Mouse (Mus musculus): Measurements from ENCODE around the gene Herc4.
"Not testable (repeated sequence)": the region's sequence is repeated elsewhere in the genome, so short reads cannot be mapped to it uniquely, and the experiment has no call there.

The Herc4 gene

DNA sequence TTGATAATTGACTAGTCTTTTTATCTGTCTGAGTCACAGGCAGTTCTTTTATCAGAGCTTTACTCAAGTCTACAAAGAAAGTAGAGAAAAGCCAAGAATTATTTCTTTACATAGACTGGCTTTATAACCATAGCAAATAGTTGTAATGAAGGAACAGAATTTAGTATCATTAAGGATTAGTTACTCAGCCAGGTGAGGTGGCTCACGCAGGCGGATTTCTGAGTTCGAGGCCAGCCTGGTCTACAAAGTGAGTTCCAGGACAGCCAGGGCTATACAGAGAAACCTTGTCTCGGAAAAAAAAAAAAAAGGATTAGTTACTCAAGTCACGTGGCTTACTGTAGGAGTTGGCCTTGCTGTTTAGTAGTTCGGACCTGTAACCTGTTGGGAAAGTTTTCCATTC lies 4.8 kb downstream of the Herc4 start:
- DNase-seq (ENCODE audit: low spot score in 2 of 2): no peak

DNA sequence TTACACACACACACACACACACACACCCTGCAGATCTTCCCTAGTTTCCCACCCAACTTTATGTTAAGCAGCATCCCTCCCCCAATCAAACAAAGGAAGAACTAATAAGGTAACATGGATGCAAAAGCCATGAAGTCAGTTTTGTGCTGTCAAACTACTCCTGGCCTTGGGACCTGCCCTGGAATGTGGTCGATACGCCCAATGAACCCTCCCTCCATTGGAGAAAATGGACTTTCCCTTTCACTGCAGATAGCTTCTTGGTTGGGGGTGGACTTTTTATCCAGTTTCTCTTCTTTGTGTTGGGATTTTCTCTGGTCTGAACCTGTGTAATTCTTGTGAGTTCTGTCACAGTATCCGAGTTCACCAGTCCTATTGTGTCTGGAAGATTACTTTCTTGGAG lies 15.1 kb downstream of the Herc4 start:
- DNase-seq (ENCODE audit: low spot score in 2 of 2): no peak

DNA sequence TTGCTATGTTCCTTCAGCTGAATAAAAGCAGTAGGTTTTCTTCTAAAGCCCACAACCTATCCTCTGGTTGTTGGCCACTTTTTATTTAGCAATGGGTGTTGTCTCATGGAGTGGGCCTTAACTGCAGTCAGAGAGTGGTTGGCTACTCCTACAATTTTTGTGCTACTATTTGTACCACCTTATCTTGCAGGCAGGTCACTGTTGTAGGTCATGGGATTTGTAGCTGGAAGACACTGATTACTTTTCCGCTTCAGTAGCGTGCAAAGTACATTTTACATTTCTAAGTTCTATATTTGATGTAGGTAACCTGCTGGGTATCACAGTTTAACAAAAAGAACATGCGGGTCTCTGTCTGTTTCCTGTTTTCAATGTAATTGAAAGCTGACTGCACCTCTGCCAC lies 15.7 kb downstream of the Herc4 start:
- no peak for DNase-seq (ENCODE audit: low spot score in 2 of 2)

DNA sequence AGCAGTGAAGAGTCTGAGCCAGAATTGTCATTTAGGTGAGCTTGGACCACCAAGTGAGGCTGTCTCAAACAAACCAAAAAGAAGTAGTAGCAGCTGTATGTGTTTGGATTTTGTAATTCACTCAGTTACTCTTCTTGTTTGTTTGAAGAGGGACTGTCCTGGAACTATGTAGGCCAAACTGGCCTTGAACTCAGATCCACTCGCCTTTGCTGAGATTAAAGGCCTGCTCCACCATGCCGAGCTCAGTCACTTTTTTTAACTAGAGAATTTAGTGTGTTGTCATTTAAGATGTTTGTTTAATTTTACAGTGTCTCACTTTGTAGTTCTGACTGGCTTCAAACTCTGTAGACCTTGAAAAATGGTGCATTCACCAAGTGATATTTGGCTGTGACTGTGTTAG lies 24.3 kb downstream of the Herc4 start:
- no peak for DNase-seq (ENCODE audit: low spot score in 2 of 2)

DNA sequence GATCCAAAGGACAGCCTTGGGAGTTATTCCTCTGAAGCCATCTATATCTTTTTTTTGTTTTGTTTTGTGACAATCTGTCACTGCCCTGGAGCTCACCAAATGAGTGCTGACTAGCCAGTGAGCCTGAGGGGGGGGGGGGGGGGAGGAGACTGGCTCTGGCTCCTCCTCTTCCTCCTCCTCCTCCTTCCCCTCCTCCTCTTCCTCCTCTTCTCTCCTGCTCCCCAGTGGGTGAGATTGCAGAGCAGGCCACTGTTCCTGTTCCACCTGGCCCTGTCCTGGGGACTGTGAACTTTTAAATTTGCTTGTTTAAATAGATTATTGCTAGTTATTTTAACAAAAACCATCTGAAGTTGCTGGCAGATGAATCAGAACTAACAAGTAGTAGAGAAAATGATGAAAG lies 28.8 kb downstream of the Herc4 start:
- DNase-seq (ENCODE audit: low spot score in 2 of 2): no peak

DNA sequence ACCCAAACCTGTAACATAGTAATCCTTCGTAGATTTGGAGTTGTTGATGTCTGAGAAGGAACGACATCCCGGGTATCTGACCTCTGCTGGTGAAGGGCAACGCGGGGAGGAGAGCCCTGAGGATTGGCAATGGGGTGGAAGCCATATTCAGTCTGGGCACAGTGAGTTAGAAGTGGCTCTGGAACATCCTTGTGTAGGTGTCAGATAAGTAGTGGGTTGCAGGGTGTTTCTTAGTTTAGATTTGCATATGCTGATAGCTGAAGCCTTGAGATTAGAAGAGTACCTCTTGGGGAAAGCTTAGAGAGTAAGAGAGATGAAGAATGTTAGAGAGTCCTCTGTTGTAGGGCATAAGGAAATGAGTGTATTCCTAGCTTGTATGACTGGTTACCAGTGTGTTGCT lies 29.3 kb downstream of the Herc4 start:
- no peak for DNase-seq (ENCODE audit: low spot score in 2 of 2)

DNA sequence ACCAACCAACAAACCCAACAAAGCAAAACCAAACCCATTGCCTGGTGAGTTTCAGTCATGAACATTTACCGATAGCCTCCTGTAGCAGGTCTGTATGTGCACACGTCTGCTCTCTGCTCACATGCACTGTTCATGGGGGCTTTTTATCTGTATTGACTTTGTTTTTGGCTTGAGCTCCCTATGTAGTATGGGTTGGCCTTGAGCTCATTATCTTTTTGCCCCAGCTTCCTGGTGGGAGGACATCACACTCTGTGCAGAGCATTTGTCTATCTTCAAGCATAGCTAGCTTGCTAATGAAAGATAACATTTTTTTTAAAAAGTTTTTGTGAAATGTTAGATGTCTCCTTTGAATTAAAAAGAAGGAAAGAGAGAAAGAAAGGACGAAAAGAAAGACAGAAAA lies 33.4 kb downstream of the Herc4 start:
- no peak for DNase-seq (ENCODE audit: low spot score in 2 of 2)

DNA sequence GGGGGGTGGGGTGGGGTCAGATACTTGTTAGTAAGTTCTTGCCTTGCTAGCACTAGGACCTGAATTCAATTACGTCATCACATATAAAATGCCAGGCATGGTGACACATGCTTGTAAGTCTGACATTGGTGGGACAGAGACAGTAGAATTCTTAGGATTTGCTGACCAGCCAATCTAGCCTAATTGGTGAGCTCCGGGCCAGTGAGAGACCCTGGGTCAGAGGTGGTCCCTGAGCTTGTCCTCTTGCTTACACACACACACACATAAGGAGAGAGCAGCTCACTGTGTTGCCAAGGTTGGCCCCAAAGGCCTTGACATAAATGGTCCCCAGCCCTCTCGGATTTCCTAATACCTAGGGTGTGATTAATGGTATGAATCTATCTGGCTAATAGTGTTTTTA lies 36.2 kb downstream of the Herc4 start:
- DNase-seq (ENCODE audit: low spot score in 2 of 2): no peak

DNA sequence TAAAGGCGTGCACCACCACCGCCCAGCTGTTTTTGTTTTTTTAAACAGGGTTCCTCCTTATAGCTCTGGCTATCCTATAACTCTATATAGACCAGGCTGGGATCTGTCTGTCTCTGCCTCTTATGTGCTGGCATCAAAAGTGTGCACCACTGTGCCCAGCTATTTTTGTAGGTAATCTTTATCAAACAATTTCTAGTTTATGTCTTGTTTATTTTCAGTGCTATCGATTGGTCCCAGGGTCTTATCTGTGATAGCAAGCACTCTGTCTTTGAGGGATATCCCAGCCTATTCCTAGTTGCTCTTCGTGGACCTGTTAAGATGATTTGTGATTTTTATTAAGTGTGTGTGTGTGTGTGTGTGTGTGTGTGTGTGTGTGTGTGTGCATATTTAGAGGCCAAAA lies 38.8 kb downstream of the Herc4 start:
- DNase-seq (ENCODE audit: low spot score in 2 of 2): no peak

DNA sequence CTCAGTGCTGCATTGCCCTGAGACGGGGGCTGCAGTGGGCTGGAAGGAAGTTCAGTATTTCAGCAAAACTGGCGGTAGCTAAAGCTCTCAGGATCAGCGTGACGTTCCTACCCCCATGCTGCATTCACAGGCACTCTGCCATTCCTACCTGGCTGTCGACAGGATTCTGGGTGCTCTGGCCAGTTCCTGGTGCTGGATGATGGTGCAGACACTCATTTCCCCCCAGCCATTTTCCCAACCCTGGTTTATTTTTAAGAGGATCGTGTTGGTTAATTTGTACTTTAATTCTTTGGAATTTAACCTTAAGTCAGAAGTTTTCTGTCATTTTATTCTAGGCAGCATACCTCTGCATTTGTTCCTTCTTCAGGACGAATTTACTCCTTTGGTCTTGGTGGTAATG lies 39.2 kb downstream of the Herc4 start:
- DNase-seq (ENCODE audit: low spot score in 2 of 2): no peak

DNA sequence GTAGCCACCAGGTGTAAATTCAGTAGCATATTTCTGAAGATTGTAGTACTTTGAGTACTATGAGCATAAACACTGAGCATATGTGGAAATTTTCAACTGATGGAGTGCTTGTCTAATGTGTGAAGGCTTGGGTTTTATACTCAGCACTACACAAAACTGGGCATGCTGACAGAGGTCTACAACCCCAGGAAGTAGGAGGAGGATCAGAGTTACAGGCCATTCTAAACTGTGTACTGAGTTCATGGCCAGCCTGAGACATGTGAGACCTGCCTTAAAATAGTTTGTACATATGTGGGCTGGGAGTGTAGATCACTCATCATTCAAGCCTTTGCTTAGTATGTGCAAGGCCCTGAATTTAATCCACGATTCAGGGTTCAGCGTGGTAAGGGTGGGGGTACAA lies 58.7 kb downstream of the Herc4 start:
- no peak for DNase-seq (ENCODE audit: low spot score in 2 of 2)

DNA sequence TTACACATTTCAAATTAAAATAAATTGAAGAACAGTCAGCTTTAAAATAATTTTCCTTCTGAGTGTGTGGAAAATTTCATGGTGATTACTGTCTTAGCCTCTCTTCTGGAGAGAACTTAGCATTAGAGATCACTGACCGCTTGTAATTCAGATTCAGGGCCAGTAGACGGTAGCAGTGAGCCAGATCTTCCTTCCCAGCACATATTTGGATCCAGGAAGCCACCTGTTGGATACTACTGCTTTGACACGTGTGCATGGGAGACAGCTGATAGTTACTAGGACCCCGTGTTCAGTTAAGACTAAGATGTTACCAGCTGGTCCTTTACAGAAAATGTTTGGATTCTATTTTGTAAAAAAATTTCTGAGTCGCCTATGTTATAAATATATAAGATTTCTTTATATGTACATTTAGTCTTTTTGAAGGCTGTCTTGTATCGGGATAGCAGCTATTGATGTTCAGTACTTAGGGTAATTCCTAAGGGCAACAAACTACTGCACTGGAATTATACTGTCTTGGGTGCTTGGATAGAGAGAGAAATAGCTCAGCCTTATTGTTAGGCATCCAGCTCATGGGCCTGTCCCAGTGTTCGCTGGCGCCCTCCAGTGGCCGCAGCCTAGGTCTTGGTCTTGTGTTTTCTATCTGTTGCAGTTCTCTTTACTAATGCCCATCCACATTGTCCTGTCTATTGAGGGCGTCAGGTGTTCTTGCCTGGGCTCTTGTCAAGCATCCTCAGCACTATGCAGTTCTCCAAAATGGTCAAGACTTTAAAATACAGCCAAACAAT lies 65.2 kb downstream of the Herc4 start:
- peak; percentile 60 to 77 for DNase-seq (ENCODE audit: low spot score in 2 of 2)

DNA sequence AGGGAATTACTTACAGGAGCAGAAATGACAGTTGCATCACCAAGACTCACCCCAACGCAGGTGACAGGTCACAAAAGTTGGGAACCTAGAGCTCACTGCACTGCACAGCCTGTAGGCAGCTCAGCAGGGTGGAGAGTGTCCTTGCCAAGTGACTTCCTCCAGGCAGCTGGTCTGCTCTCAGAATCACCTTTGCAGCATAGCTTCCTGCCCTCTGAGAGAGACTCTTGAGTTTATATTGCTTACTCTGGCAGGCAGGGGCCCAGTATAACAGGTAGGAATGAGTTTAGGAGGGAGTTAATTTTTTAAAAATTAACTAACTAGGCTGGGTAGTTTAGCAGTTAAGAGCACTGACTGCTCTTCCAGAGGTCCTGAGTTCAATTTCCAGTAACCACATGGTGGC lies 70.1 kb downstream of the Herc4 start:
- no peak for DNase-seq (ENCODE audit: low spot score in 2 of 2)

DNA sequence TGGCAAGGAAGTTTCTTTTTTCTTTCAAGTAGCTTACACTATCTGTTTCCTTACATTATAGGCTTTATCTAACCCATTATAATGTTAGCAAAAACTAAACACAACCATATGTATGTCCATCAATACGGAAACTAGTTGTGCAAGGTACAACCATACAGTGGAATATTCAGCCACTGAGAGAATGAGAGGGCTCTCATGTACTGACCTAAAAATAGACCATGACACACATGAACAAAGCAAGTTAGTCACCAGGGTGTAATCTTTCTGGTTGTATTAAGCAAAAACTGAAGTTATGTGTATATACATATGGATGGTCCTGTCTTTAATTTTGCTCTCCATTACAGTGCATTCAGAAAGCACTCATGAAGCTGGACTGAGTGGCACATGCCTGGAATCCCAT lies 83.5 kb downstream of the Herc4 start:
- no peak for DNase-seq (ENCODE audit: low spot score in 2 of 2)

DNA sequence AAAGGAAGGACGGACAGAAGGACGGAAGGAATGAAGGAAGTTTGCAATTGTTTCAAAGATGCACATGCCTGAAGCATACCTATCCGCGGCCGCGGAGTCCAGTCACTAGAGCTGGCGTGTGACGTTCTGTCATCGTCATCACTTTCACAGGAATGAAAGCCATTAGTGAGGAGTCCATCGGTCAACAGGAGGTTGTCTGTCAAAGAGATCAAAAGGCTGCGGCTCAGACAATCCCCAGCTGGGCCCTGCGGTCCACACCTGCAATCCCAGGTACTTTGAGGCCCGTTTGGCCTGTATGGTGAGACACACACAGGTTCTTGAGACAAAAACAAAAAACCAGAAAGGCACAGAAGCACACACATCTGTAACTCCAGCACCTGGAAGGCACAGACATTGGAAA lies 93.3 kb downstream of the Herc4 start:
- DNase-seq (ENCODE audit: low spot score in 2 of 2): no peak

DNA sequence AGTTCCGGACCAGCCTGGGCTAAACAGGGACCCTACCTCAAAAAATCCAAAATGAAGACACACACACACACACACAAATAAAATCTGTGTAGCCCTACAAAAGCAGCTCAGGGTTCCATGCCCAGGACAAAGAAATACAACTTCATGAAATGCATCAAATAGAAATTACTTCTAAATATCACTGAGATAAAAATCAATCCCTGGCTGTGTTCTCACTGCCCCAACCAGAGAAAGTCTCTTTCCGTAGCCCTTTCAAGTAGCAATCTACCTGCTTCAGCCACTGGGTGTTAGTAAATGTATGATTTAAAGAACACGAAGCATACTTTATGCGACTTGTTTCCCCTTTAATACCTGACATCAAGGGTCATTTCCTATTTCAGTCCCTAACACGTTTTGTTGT lies 93.7 kb downstream of the Herc4 start:
- DNase-seq (ENCODE audit: low spot score in 2 of 2): no peak

DNA sequence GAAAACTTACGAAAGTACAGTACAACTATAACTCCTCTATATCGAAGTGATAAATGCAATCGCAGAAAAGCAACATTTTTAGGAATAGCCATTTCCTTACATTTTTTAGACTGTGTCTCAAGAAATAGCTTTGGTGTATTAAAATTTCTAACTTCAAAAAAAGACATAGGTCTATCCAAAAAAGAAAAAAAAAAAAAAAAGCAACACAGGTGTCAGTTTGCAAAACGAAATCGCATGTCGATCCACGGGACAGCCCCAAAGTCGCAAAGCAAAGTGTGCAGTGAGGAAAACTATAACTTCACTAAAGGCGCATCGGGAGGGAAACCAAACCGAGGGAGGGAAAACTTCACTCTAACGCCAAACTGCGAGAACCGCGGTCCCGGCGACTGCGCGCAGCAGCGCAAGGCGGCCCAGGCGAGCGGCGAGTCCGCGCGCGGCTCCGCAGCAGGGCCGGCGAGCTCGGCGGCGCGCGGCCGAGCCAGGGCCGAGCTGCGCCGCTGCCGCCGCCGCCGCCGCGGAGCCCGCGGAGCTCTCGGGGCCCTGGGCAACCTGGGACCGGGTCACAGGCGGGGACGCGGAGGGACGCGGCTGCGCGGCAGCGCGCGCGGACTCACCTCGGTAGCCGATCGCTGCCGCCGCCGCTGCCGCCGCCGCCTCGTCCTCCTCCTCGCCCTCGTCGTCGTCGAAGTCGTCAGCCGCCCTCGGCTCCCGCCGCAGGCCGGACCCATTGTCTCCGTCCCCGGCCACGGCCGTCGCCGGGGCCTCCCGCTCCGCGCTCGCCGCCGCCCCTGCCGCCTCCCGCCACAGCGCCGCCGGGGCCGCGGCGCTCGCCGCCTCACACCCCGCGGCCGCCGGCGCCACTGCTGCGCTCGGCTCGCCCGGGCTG lies 94.6 kb downstream of the Herc4 start:
- peak in 1 of 2 experiments; percentile 53 for DNase-seq (ENCODE audit: low spot score in 2 of 2)

DNA sequence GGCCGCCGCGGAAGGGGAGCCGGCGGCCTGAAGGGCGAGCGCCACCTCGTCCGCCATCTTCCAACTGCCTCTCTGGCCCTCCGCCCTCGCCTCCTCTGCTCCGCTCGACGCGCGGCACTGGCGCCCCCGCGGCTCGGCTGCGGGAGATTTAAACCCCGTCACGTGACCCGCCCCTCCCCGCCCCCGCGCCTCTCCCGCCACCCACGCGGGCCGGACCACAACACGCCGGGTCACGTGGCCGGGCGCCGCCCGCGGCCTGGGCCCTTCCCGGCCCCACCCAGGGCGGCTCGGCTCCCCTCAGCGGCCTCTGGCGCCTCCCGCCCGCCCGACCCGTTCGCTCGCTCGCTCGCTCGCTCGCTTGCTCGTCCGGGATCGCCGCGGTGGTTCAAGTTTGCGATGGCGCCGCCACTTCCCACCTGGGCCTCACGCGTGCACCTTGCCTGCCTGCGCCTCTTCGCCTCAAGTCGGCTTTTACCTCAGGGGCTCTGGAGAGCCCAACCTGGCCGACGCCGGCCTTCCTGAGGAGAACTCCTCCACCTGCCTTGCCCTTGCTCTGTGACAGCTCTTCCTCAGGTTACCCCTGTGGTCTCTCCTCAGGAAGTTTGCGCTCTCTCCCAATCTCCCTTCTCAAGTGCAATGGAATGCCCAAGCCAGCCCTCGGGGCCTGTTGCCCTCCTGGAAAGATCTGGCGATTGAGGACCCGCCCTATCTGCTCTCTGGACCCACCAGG lies 95.5 kb downstream of the Herc4 start:
- peak; percentile 91 for DNase-seq (ENCODE audit: low spot score in 2 of 2)

DNA sequence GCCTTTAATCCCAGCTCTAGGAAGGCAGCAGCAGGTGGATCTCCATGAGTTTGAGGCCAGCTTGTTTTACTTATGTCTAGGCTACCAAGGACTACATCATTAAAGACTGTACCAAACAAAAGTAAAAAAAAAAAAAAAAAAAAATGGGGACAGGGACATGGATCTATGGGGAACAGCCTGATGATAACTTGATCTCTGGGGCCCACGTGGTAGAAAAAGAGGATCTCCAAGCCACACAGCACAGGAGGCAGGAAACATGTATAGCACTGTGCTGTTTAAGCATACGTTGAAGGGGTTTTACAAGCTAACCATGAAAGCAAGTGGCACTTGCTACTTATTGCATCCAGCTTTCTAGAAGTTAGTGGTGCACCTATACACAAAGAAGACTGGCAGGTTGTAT lies 97.7 kb downstream of the Herc4 start:
- no peak for DNase-seq (ENCODE audit: low spot score in 2 of 2)

DNA sequence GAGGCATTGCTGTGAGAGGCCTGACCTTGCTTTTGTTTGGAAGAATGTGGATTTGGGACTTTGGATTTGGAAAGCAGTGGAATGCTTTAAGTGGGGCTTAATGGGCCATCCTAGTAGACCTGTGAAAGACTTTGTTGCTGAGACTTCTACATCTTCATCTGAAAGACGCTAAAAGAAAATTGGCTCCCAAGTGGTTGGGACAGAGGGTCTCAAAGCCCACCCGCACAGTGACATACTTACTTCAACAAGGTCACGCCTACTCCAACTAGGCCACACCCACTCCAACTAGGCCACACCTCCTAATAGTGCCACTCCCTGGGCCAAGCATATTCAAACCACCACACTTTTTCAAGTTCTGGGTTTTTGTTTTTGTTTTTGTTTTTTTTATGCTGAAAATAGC lies 101.1 kb downstream of the Herc4 start:
- DNase-seq (ENCODE audit: low spot score in 2 of 2): no peak

DNA sequence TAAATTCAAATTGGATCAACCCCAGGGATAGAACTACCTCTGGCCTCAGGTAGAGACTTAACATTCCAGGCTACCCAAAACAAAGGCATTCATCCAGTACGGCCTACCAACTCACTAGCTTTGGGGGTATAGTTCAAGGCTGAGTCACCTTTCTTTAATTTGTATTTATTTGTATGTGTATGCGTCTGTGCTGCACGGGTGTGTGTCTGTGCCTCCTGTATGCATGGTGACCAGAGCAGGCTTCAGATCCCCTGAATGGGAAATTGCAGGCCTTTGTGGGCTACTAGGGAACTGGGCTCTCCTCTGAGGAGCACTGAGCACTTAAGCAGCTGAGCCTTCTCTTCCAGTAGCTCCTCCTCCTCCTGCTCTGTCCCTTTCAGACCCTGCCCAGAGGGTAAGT lies 104.7 kb downstream of the Herc4 start:
- DNase-seq (ENCODE audit: low spot score in 2 of 2): no peak

DNA sequence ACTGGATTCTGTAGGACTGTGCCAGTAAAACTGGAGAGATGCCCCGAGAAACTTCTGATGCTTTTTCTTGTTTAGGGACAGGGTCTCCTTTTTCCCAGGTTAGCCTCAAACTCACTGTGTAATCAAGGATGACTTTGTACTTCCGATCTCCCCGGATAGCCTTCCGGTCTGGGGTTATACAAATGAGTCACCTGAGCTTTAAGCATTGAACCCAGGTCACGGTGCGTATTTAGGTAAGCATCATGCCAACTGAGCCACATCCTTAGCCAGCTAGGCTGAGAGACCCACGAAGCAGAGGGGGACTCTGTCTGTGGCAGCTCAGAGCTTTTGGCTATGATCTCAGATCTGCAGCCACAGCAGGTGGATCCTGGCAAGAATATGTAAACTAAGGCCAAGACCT lies 107.1 kb downstream of the Herc4 start:
- no peak for DNase-seq (ENCODE audit: low spot score in 2 of 2)

DNA sequence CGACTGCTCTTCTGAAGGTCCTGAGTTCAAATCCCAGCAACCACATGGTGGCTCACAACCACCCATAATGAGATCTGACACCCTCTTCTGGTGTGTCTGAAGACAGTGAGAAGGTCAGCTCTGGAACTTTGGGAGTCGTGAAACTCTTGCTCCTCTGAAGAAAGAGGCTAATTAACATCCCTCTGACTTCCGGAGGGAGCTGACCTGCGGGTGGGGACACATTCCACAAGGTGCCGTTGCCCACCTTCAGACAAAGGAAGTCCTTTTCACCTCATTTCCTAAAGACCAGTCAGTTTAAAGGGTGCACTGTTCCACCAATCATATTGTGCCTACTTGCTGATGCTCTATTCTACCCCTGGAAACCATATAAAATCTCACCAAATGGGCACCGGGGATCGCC lies 107.5 kb downstream of the Herc4 start:
- not testable (repeated sequence) for DNase-seq (ENCODE audit: low spot score in 2 of 2)
